Mouse (Mus musculus) ES-E14 (cell line): Measurements from ENCODE around the gene Gm49321.

Source experiments
- MAFK ChIP-seq: IDR thresholded peaks from 2 replicates; pipeline ENCODE4 v1.6.1; 2014; ENCODE audit warnings: mild to moderate bottlenecking, low read depth, low read length, inconsistent platforms; ENCODE audit not compliant: insufficient read depth
- ZNF384 ChIP-seq: IDR thresholded peaks from 2 replicates; pipeline ENCODE4 v1.6.1; 2012; ENCODE audit warnings: low read depth, low read length, inconsistent platforms

DNA sequence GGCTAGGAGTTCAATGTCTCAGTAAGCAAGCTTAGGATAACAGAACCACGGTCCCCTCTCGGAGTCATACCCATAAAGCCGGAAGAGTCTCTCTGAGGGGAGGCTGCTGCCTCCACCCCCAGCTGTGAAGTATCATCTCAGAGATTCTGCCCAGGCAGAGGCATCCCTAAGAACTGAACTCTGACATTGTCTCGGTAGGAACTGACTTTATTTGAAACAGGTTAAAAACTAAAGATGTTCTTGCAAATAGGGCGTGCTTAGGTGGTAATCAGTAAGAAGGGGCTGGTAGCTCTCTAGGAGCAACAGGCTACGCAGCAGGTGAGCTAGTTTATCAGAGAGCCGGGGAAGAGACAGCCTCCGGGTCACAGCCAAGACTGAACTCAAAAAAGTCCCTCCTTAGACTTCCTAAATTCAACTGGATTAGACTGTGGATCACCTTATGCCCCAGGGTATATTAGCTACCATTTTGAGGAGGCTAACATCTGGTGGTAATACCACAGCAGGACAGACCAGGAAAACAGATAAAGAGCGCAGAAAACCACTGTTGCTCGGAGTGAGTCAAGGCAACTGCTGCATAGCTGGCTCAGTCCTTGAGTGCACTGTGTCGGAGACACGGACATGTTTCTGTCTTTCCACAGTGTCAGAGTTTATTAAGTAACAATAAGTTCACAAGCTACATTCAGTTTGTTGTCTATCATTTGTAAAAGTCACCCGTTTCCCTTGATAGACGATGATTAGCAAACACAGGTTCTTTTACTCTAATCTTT, 16.1 kb downstream of the Gm49321 start:
- no peak for TF ChIP-seq ZNF384
- no peak for TF ChIP-seq MAFK
